Mouse (Mus musculus) left cerebral cortex, adult 2 months (tissue): ENCODE data around the gene Smurf2. TPM values are rescaled to one million over a fixed set of nuclear protein-coding genes. Genes with fewer than 3 reads are reported as not detected.

Experiments used
- DNase-seq, 2 experiments: peaks; one replicate each; pipeline ENCODE4 v3.0.0; 2021 to 2022; ENCODE audit warnings: low spot score in 2 of 2, mixed read lengths in 1 of 2; ENCODE audit errors: extremely low spot score in 1 of 2
- H3K27ac ChIP-seq: fragments of 200-600 bp; 2 replicates; pipeline ENCODE4 v1.8.1; 2022
- H3K4me3 ChIP-seq: fragments of 200-600 bp; 2 replicates; pipeline ENCODE4 v1.8.1; 2022
- CTCF ChIP-seq: fragments of 200-600 bp; IDR thresholded peaks from 2 replicates; pipeline ENCODE4 v1.8.1; 2022; ENCODE audit warnings: antibody characterized with exemption, mild to moderate bottlenecking, moderate library complexity
- intact Hi-C: fragments of 180-260 bp; cut with DNase I; formaldehyde crosslinking; loops from one replicate; pipeline ENCODE4 v1.15.1; 2025
- long read RNA-seq, 2 experiments: library from polyadenylated mRNA; stranded (forward); transcript quantifications; one replicate each; pipeline ENCODE4 v2.0.0; 2021; ENCODE audit warnings: borderline mapping rate in 2 of 2
- total RNA-seq, 2 experiments: library from RNA; stranded (reverse); gene quantifications; 2 replicates each; pipeline ENCODE4 v1.2.3; 2021

Smurf2 gene
- total RNA-seq: 10 to 100 TPM; 25.7 to 28.3 TPM
- long read RNA-seq, experiment 1, transcript Smurf2-201 (19 exons, 3,125 nt): major isoform, 5 of 20 reads
- long read RNA-seq, experiment 1, partial matches to known transcripts: 3 of 20 reads
- long read RNA-seq, experiment 1, other reads (novel, unspliced or antisense): 12 of 20 reads
- long read RNA-seq, experiment 2, full-length matches to known transcripts: 11 of 15 reads
- long read RNA-seq, experiment 2, partial matches to known transcripts: 0 of 15 reads
- long read RNA-seq, experiment 2, other reads (novel, unspliced or antisense): 4 of 15 reads

GRCm38 (mm10) chr11:106920551-106921379 lies at the start of gene Smurf2:
Gene Smurf2 (minus strand): TSS chr11:106920715.
- DNase-seq: peak; percentile 79 to 81
- Histone ChIP-seq H3K27ac (peak within 1 kb of the TSS; percentile 96), H3K4me3 (peak within 1 kb of the TSS; percentile 97)
- TF ChIP-seq CTCF: peak; percentile 40
- intact Hi-C loops: loop anchor here (2.0 kb wide), 1 partner anchor 132 kb away; the partner anchor contains the start of genes Cep95 and Ddx5

GRCm38 (mm10) chr11:106969798-106970197 lies 49.3 kb upstream of the Smurf2 start:
- TF ChIP-seq CTCF: no peak
- Histone ChIP-seq H3K27ac (no peak overlapping the region), H3K4me3 (no peak overlapping the region)
- DNase-seq: no peak
- intact Hi-C loops: no loop called here

GRCm38 (mm10) chr11:106967630-106968029 lies 47.1 kb upstream of the Smurf2 start:
- no peak for TF ChIP-seq CTCF
- no peak overlapping the region for H3K27ac ChIP-seq
- H3K4me3 ChIP-seq: no peak overlapping the region
- DNase-seq: no peak
- intact Hi-C loops: no loop called here

- TF ChIP-seq CTCF: no peak
- DNase-seq: no peak
- H3K4me3 ChIP-seq: no peak overlapping the region
- intact Hi-C loops: no loop called here
- no peak overlapping the region for H3K27ac ChIP-seq
Observed at GRCm38 (mm10) chr11:106965881-106966280, 45.4 kb upstream of the Smurf2 start.

GRCm38 (mm10) chr11:106962310-106962709 lies 41.8 kb upstream of the Smurf2 start:
- intact Hi-C loops: no loop called here
- Histone ChIP-seq H3K4me3 (no peak overlapping the region), H3K27ac (no peak overlapping the region)
- TF ChIP-seq CTCF: no peak
- no peak for DNase-seq

- intact Hi-C loops: no loop called here
- no peak for DNase-seq
- TF ChIP-seq CTCF: no peak
- Histone ChIP-seq H3K4me3 (no peak overlapping the region), H3K27ac (no peak overlapping the region)
Observed at GRCm38 (mm10) chr11:106961471-106962081, 41.1 kb upstream of the Smurf2 start.

GRCm38 (mm10) chr11:106959121-106959520 lies 38.6 kb upstream of the Smurf2 start:
- no peak overlapping the region for H3K27ac ChIP-seq
- intact Hi-C loops: no loop called here
- DNase-seq: no peak
- no peak for TF ChIP-seq CTCF
- H3K4me3 ChIP-seq: no peak overlapping the region

GRCm38 (mm10) chr11:106958407-106959071 lies 38.0 kb upstream of the Smurf2 start:
- no peak for TF ChIP-seq CTCF
- DNase-seq: no peak
- Histone ChIP-seq H3K27ac (no peak overlapping the region), H3K4me3 (no peak overlapping the region)
- intact Hi-C loops: no loop called here

- no peak for TF ChIP-seq CTCF
- H3K27ac ChIP-seq: no peak overlapping the region
- H3K4me3 ChIP-seq: no peak overlapping the region
- no peak for DNase-seq
- intact Hi-C loops: no loop called here
Observed at GRCm38 (mm10) chr11:106957271-106957980, 36.9 kb upstream of the Smurf2 start.

GRCm38 (mm10) chr11:106954566-106954965 lies 34.1 kb upstream of the Smurf2 start:
- Histone ChIP-seq H3K27ac (no peak overlapping the region), H3K4me3 (no peak overlapping the region)
- TF ChIP-seq CTCF: no peak
- intact Hi-C loops: no loop called here
- DNase-seq: no peak

GRCm38 (mm10) chr11:106954116-106954515 lies 33.6 kb upstream of the Smurf2 start:
- no peak for TF ChIP-seq CTCF
- intact Hi-C loops: no loop called here
- Histone ChIP-seq H3K27ac (no peak overlapping the region), H3K4me3 (no peak overlapping the region)
- DNase-seq: no peak
